Mouse (Mus musculus) hematopoietic stem cell, adult 5-6 weeks (primary cell): ENCODE data around the gene Sema5a. TPM values are rescaled to one million over a fixed set of nuclear protein-coding genes. Genes with fewer than 3 reads are reported as not detected.

Experiments used
- ATAC-seq, 2 experiments: fragments of 125-278 bp in 1 of 2; replicated peaks in 1 of 2; 2 replicates each; pipeline ENCODE4 v1.8.0; 2016 to 2017; ENCODE audit warnings: inconsistent platforms in 2 of 2, mild to moderate bottlenecking in 2 of 2, moderate number of reproducible peaks in 2 of 2, low read depth in 1 of 2, moderate TSS enrichment in 1 of 2; ENCODE audit not compliant: low FRiP score in 2 of 2, poor library complexity in 2 of 2, severe bottlenecking in 2 of 2, insufficient read depth in 1 of 2, low TSS enrichment in 1 of 2
- total RNA-seq: library from RNA; stranded (forward); fragments of 172-1452, 232-1000 nt; gene quantifications from 2 replicates; pipeline ENCODE4 v1.2.3, GENCODE M21; 2017

Sema5a gene
- total RNA-seq, 1 experiment from 2014 or later: not detected

DNA sequence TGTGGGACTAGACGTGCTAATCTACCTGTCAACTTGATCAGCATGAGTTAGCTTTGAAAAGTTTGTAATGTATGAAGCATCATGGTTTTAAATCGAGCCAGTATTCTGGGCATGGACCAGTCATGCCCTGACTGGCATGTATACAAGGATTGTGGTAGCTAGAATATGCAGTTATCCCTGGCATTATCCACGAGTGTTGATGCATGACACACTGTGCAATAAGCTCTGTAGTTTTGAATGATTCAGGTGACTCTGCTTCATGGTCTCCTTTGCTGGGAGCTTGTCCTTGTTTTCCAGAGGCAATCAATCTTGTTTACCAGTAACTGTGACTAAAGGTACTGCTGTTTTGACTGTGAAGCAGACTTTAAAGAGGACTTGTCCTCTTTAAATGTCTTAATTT lies 293.5 kb downstream of the Sema5a start:
- no peak for ATAC-seq

DNA sequence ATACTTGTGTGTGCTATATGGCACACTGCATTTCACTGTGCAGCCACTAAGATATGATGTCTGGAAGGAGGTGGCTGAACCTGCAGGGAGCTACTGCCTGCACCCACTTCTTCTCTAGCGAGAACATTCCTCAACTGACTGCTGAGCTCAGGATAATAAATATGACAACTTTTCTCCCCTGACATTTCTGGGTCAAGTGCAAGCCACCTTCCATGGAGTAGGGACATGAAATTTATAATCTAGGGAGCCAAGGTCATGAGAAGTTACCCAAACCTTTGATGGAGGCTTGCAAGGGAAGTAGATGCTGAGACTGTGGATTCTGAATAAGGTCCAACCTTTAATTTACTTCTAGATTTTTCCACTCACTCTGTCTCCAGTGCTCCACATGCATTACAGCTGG lies 298.1 kb downstream of the Sema5a start:
- no peak for ATAC-seq

DNA sequence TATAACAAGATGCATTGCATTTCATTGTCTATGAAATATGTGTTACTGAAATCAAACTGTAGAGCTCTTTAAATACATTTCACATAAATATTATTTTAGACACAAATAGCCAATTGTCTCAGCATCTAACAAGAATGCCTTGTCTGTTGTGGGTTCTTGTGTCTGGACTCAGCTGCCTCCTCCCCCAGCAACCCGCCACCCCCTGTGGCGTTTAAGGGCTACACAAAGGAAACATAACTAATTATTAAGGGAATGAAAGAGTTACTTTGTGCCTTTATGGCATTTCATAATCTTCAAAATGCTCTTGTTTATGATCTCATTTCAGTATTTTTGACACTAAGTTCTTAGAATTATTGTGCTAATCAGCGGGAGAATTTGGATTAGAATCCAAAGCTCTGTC lies 298.6 kb downstream of the Sema5a start:
- no peak for ATAC-seq

DNA sequence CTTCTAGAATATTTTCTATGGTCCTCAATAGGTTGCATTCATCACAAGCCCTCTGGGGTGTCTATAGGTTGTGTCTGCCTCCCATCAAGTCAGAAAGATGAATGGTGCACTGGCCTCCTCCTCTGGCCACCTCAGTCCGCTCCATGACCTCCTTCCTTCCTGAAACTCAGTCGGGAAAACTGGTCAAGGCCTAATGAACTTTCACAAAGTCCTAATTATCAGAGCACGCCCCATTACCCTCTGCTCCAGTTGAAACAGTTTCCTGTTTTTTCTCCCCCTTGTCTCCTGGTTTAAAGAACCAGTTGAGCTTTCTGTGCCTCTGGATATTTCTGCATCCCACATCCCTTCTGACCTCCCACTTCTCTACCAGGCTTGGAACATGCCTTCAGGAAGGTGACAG lies 300.8 kb downstream of the Sema5a start:
- no peak for ATAC-seq

DNA sequence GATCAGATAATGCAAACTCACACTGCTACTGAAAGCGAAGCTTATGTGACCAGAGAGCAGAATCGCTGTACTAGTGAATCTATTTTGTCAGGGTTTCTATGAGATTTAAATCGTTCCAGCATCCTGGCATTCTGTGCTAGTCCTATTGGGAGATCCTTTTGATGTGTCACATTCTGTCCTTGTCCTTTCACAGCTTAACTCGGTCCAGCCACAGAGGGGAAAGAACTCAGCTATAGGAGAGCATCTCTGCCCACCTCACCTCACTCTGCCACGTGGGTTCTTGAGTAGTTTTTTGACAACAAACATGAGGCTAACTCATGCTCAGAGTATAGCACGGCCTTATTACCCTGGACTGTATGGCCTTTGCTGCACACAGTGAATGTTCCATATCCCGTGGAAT lies 302.1 kb downstream of the Sema5a start:
- no peak for ATAC-seq

DNA sequence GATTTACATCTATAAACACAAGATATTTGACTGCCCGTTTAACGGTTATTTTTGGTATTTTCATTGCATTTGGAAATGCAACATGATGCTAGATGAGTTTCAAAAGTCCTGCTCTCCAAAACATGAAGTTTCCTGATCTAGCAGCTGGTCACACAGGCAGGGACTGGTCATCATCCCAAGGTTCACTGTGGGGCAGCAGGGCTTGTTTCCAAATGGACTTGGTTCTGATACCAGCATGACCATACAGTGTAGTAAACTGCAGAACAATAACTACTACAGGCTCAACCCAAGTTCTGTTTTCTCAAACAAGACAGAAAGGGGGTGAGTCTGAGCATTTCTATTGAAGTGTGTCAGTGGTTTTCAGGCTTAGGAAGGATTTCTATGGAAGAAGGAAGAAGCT lies 314.3 kb downstream of the Sema5a start:
- ATAC-seq: no peak

DNA sequence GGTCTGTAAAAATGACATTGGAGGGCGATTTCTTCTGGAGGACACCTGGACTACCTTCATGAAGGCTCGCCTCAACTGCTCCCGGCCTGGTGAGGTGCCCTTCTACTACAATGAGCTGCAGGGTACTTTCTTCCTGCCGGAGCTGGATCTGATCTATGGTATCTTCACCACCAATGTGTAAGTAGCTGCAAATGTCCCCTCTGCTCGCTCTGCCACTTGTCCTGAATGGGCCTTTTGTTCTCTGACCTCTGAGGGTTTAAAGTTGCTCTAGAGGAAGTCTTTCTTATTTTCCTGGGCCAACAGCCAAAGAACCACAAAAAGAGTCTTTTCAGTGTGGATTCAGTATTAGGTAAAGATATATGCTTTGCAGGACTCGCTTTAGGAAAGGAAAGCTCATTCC lies 318.0 kb downstream of the Sema5a start:
- no peak for ATAC-seq

DNA sequence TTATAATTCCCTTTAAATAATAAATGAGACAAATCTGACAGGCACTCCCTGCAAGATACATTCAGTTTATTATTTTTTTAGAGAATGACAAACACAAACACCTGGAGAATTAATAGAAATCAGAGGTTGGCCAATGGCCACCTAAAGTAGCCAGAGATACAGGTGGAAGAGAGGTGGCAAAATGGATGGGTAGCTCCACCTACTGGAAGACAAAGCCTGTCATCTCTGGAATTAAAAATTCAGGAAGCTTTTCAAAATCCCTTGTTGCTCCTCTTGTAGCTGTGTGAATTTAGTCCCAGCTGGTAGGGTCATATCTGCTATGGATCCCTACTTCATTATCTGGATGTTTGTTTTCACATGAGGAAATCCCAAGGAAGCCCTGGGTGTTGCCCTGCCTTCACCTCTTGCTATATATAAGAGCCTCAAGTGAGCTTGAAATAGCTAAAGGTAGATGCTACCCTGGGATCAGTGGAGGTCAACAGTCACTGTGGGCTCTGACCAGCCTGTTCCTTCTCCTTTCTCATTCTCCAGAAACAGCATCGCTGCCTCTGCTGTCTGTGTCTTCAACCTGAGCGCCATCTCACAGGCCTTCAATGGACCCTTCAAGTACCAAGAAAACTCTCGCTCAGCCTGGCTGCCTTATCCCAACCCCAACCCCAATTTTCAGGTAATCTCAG lies 323.7 kb downstream of the Sema5a start:
- no peak for ATAC-seq

DNA sequence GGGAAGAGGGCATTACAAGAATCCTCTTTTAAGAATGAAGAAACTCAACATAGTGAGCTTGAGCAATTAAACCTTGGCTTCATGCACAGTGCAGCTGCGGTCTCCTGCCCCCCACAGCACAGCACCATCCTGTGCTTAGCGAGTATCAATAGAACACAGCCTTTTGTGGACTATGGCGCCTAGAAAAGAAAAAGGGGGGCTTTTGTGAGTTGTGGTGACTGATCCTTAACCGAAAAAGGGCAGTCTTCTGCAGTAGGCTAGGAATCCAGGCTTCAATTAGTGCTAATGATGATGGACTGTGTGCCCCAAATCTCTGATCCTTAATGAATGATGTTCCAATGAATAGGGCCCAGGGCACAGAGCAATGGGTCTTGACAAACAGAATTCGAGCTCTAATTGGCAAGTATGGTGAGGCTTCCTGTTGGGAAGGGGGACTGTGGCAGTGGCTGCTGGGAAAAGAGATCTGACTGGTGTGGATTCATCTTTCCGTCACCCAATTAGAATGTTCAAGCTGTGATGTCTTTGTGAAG lies 324.3 kb downstream of the Sema5a start:
- no peak for ATAC-seq

DNA sequence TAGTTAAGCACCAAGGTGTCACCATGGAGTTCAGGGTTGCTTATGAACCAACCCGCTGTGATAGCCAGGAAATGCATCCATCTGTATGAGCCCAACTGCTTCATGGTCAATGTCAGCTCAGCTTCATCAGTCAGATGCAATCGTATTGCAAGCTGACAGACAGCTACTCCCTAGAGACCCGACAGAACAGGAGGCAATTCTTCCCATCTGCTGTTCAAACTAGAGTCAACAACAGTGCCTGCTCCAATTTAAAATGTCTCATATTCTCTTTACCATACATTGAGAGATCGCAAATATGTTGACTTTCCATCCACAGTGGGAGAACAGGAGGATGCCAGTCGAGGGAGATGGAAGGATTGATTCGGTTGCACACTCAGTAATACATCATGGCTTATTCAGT lies 329.7 kb downstream of the Sema5a start:
- no peak for ATAC-seq

DNA sequence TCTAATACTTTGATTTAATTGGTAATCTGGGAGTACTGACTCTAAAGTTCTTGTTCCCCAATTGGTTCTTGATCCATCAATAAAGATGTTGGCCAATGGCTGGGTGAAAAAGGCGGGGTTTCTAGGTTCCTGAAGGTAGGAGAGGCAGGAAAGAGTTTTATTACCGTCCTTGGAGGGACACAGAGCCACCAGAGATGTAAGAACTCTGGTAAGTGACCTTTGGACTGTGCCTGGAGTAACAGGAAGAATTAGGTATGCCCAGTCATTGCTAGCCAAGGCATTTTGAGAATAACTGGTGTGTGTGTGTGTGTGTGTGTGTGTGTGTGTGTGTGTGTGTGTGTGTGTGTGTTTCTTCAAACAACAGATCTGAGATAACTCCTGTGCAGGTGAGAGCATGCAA lies 330.6 kb downstream of the Sema5a start:
- ATAC-seq: no peak

DNA sequence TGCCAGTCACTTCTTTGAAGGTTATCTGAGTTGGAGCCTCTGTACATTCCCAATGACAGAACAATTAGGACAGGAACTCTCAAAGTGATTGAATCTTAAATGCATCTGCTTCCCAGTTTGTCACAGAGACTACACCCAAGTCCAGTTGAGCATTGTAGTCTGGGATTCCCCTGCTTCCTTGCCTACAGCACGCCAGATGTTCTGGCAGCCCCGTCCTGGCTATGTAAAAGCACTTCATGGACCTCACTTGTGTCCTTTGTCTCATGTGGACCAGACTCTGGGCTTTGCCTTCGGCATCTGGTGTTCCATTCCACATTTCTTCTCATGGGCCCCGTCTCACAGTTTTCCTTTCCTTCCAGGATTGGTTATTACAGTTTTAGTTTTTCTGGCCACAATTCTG lies 334.7 kb downstream of the Sema5a start:
- ATAC-seq: no peak

DNA sequence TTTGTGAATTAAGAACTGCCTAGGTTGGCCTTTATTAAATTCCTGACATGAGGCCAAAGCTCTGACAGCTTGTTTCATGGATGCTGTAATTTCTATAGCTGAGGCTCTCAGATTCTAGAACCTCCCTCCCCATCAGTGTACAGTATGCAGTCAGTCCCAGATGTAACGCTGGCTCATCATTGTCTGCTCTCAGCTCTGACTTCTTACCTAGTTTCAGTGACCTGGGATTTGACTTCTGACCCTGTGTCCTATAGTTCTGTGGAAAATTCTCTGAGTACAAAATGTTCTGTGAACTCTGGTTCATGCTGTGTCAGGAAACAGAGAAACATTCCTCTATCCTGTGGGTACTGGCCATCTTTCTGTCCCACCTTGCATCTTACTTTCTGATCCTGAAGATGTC lies 346.0 kb downstream of the Sema5a start:
- no peak for ATAC-seq

DNA sequence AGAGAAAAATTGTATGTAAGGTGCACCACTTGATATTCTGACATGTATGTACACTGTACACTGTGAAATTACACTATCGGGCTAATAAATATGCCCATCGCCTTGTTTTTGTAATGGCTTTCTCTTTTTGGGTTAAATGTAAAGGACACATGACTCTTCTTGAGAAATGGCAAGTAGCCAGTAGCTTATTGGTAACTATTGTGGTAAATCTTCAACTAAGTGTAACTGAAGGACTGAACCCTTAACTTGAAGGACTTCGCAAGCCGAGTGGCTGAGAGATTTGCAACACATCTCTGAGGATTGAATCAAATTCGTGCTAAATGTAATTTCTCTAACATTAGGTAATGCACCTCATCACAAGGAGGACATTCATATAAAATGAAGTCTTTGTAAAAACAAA lies 349.1 kb downstream of the Sema5a start:
- no peak for ATAC-seq

DNA sequence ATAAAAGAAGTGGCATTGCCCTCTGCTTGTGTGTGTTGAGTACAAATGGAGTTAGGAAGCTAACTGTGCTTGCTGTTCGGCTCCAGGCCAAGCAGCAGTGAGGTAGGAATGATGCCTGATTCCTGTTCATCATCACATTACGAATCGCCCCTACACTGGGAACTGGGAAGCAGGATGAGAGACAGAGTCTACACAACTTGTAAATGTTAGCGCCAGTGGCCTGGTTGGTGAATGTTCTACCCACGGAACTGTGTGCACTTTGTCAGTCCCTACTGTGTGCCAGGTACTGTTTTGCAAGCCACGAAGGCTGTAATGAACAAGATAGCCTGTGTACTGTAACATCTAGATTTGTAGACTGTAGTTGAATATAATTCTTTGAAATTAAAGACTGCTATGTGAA lies 352.0 kb downstream of the Sema5a start:
- no peak for ATAC-seq

DNA sequence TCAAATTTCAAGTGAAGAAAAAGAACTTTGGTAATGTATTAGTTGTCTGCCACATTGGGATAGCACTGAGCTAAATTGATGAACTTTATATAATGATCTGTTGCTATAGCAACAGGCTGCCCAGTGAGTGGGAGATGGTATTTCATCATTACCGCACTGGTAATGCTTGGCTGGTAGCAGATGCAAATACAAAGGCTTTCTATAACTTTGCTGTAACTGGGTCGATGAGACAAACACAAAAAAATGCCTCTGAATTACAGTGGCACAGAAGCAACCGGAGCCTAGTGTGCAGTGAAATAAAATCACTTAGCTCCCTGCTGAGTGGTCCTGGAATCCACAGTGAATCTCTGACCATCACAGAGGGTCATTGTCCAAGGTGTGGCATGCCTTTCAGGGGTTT lies 352.6 kb downstream of the Sema5a start:
- no peak for ATAC-seq

DNA sequence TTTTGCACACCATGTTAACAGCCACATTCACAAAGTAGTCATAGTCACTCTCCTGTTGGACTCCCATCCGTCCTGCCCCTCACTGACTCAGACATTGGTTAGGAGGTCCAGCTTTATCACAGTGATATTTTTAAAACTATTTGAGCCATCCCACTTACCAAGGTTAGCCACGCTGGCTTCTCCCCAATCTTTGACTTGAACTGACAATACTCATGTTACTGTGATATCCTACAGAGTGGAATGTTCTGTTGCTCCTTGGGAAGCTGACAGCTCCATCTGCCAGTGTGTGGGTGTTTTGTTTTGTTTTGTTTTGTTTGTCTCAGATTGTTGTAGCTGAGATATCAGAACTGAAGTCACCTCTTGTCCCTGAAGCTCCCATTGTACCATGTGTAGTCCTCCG lies 362.6 kb downstream of the Sema5a start:
- ATAC-seq: no peak

DNA sequence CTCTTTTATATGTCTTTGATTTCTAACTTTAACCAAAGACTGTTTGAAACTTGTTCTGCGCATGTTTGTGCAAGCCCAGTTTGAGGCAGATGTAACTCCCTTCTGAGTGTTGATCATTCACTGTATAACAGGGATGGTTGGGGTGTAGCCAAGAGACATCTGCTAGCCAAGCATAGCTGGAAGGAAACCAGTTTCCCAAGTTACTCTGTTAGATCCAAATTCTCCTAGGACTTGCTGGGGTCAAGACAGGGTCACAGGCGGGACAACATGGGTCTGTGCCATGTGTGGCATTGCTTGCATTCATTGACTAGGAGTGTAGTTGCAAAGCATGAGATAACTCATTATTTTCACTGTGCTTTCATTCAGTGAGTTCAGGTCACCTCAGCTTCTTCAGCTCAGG lies 366.2 kb downstream of the Sema5a start:
- no peak for ATAC-seq

DNA sequence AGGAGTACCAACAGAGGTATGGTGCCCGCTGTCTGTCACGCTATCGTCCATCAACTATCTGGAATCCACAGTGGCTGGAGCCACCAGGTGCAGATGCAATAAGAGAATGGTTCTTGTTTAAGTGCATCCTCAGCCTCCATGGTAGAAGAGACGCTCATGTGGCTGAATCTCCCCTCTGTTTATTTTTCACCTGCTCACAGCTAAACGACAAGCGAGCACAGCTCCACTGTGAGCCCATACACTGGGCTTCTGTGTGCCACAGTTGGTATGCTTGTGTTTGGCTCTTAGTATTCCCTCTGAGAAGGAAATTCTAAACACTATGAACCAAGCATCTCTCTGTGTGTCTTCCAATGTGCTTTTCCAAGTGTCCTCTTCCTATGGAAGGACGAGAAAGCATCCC lies 366.6 kb downstream of the Sema5a start:
- no peak for ATAC-seq
